Mouse (Mus musculus) thymus, postnatal 25 days (tissue): ENCODE measurements around the gene Rdh5.

Experiments
- DNase-seq: peaks from one replicate; pipeline ENCODE4 v3.0.0; 2022

Gene Rdh5

DNA sequence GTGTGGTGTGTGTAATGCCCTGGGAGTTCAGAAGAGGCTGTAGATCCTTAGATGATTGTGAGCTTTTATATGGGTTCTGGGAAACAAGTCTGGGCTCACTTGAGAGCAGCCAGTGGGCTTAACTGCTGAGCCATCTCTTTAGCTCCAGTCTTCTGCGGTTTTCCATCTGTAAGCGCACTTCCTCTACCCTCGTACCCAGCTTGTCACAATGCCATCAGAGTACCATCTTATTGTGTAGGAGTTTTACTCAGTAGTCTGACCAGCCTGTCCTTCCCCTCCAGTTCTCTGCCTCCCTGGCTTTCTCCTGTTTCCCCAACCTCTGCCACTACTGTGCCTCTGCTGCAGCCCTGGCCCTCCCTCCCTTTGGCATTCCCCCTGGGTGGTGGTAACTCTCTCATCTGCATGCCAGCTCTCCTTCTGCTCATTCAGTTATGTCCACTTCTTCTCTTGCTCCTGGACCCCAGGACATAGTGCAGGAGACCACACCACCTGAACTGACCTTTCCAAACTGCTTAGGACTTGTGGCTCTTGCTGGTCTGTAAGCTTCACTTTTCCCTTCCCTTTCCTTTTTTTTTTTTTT lies 20.2 kb downstream of the Rdh5 start:
- DNase-seq: no peak

- DNase-seq: no peak
Observed at GRCm38 (mm10) chr10:128901409-128901808, 21.3 kb downstream of the Rdh5 start.

GRCm38 (mm10) chr10:128900698-128901097 lies 22.0 kb downstream of the Rdh5 start, which contains the start of gene Cd63:
Cd63 (plus strand) TSS chr10:128900989.
- DNase-seq: no peak

DNA sequence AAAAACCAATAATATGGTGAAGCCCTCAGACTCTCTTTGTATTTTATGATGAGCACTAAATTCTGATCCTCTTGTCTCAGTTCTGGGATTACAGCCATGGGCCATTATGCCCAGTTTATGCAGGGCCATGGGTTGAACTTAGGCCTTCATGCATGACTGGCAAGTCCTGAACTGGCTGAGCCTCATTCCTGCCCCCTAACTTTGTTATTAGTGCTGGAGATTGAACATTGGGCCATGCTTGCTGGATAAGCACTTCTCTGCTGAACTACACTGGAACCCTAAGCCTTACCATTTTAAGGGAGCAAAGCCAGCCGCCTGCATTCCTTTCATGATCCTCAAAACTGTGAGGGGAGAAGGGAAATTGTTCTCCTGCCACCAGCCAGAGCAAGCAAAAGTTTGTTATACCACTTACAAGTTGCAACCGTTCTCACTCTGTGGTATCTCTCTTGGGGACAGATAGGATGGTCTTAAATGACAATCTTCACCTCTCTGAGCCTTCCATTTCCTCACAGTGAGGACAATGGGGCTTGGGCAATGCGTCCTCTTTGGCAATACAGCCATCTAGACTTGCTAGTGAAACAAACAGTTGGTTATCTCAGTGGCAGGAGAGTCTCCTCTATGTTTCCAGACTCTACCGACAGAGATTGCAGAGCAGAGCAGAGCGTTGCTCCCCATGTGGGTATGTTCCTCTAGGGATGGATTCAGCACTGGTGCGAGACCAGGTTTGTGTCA lies 22.8 kb downstream of the Rdh5 start:
- no peak for DNase-seq

DNA sequence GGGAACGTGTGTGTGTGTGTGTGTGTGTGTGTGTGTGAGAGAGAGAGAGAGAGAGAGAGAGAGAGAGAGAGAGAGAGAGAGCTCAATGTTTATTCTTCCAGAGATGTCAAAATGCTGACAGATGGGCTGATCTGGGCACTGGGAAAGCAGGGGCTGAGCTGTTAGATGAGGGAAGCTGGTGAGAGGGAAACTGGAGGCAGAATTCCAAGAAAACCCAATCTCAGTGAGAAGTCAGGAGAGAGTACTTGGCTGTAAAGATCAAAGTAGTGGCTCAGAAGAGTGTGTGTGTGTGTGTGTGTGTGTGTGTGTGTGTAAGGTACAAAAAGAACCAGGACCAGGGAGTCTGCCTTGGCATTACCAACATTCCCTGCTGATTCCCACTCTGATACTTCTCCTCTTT lies 25.2 kb downstream of the Rdh5 start:
- DNase-seq: no peak

DNA sequence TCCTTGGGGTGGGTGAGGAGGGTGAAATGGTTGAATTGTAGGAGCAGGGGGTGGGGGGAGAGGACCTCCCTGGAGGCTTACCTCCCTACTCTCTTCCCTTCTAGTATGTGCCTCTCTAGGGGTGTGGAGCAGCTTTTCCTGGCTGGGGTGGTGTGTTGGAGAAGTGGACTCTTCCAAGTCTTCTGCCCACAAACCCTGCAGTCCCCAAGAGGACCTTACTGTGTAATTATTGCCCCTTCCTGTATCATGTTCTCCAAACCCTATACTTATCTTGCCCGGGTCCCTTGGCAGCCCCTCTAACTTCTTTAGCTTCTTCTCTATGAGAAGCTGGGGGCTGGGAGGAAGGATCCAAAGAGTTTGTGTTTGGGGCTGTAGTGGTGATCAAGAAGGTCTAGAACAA lies 25.9 kb downstream of the Rdh5 start:
- DNase-seq: no peak

GRCm38 (mm10) chr10:128895952-128896693 lies 26.6 kb downstream of the Rdh5 start:
- no peak for DNase-seq

- DNase-seq: peak; percentile 75
Observed at GRCm38 (mm10) chr10:128895437-128895836, 27.3 kb downstream of the Rdh5 start.

DNA sequence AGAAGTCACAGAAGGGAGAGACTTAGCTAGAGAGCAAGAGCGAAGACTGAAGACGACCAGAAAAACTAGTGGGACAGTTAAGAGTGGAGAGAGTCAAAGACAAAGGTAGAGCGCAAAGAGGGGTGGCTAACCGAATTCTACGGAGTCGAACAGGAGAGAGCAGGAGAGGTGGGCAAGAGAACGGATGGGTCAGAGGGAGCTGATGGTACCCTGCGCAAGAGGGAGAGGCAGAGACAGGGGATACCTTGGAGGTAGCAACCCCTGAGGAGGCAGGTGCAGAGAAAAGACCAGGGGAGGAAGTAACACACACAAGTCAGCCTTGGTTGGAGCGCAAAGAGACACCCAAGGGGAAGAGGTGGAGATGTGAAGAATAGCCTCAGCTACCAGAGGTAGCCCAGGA lies 30.4 kb downstream of the Rdh5 start:
- peak; percentile 39 for DNase-seq

DNA sequence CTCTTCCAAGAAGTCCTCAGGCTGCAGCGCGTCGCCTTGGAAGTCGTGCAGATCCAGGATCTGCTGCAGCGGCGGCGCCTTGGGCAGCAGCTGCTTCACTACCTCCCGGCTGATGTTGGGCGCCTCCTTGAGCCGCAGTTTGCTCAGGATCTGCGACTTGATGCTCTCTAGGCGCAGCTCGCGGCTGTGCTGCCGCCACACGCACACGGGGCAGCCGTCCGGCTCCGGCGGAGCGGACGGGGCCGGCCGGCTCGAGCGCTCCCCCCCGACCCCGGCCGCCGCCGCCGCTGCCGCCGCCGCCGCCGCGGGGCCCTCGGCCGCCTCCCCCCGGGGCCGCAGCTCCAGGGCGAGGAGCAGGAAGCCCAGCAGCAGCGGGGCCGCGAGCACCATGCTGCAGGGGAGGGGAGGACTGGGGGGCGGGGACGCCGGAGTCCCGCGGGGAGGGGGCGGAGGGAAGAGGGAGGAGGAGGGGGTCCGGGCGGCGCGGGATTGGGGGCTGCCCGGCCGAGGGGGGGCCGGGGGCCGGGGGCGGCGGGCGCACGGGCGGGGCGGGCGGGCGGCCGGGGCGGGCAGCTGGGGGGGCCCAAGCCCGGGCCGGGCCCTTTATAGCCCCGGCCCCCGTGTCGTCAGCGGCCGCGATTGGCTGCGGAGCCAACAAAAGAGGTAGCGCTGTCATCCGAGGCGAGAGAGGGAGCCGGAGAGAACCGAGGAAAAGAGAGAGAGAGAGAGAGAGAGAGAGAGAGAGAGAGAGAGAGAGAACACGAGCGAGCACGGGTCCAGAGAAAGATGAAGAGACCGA lies 31.2 kb downstream of the Rdh5 start, which contains the start of gene Gdf11:
Gene Gdf11 (minus strand): TSS at position 423 of the 799 bp plus-strand sequence.
- DNase-seq: peak; percentile 75

DNA sequence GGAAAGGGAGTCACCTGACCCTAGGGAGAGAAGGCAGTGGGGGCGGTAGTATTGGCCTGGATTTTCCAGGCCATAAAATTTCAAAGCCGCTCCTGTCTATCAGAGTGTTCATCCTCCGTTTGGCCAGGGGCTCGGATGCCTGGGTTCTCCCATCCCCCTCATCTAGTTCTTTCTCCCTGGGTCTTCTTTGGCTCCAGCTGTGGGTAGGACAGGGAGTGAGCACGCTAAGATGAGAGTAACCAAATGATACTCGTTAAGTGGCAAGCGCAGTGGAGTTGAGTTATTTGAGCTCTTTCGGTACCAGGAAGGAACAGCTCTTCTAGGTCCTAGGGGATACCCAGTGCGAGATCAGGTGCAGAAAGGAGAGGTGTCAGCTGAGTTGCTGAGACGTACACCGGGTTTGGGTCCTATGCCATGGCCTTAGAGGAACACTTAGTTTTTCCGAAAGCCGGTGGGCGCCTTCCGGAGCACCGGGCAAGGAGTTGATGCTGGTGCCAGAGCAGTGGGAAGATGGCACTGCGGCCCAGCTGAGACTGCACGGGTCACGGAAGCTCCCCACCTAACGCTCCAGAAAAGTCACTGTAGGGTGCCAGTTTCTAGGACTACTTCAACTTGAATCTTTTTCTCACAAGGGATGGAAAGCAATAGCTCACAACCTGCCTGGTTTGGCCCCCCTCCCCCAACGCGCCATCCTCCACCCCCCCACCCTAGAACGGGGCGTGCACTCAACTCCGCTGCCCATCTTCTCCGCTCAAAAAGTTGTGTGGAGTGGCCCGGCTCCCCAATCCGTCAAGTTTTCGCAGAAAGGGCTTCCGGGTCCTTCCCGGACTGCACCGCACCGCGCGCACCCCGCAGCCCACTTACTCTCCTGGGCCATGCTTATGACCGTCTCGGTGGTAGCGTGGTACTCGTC lies 32.0 kb downstream of the Rdh5 start:
- peak; percentile 47 for DNase-seq

DNA sequence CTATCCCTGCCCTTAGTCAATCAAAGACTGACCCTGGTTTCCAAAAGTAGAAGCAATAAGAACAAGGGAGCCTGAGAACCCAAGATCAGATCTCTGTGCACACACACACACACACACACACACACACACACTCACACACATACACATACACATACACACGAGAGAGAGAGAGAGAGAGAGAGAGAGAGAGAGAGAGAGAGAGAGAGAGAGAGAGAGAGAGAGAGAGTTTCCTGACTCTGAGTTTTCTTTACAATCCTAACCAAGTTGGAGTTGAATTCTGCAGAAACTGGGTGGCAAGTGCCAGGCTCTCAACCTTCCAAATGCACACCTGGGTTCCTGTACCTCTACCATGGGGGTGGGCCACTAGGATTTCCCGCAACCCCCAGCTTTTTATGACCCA lies 32.8 kb downstream of the Rdh5 start:
- DNase-seq: no peak

GRCm38 (mm10) chr10:128888941-128889827 lies 33.5 kb downstream of the Rdh5 start:
- DNase-seq: no peak

DNA sequence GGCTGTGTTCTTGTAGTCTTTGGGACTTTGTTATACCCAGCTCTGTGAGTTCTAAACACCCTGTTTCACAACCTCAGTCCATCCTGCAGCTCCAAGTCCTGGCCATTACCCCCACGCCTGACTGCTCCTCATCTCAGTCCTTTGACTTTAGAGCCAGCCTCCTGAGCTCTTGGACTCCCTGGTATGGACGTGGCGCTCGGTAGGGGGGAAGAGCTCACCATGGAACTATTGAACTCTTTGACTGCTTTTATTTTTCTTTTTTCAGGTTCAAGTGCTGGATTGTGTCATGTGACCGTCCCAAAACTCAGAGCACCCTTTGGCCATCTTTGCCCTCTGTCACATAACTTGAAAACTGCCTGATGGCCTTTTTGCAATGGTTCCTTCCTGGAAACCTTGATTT lies 40.6 kb downstream of the Rdh5 start:
- no peak for DNase-seq

DNA sequence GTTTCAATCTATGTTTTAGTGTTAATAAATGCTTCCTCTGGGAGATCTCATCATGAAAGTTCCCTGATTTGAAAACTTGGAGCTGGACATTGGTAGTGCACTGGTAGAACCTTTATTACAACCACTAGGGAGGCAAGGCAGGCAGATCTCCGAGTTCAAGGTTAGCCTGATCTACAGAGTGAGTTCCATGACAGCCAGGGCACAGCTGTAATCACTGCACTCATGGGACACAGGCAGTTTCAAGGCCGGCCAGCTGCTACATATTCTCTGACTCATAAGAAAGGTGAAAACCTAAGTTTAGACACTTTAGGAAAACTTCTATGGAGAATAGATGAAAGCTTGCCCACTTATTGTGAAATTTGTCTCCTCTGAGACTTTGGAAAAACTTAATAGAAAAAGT lies 43.9 kb downstream of the Rdh5 start:
- DNase-seq: no peak

GRCm38 (mm10) chr10:128878291-128878690 lies 44.4 kb downstream of the Rdh5 start:
- no peak for DNase-seq

- no peak for DNase-seq
Observed at GRCm38 (mm10) chr10:128870341-128870740, 52.3 kb downstream of the Rdh5 start.

DNA sequence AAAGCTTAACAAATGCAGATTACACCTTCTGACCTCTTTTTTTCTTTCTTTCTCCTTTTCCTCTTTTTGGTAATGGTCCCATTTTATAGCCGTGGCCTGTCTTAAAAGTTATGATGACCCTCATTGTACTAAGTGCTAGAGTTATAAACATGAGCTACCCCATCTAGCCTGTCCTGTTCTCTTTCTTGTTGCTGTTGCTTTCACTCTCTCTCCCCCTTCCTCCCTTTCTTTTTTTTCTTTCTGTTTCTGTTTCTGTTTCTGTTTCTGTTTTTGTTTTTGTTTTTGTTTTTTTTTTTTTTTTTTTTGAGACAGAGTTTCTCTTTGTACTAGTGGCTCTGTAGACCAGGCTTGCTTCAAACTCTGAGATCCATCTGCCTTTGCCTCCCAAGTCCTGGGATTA lies 56.2 kb downstream of the Rdh5 start:
- DNase-seq: no peak

DNA sequence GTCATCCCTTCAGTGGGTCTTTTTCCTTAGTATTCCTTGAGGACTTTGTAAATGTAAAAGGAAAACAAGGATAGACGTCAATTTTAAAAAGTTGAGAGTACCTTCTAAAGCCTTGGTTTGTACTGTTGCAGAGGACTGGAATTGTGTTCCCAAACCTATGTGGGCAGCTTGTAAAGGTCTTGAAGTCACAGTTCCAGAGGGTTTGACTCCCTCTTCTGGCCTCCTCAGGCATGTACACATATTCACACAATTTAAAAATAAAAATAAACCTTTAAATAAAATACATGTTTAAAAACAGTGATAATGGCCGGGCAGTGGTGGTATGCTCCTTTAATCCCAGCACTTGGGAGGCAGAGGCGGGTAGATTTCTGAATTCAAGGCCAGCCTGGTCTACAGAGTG lies 56.6 kb downstream of the Rdh5 start:
- no peak for DNase-seq
